8 mouse cellular contexts compared by ENCODE assay signal in genomic region chr4:135494521-135495396, GRCm38 (mm10). TPM values are rescaled to one million over a fixed set of nuclear protein-coding genes. Genes with fewer than 3 reads are reported as not detected.
DNase-seq lines count a peak whose midpoint lies in the region; ATAC-seq lines count a peak whose summit lies in the region.

Gene Stpg1 (plus strand): TSS chr4:135494790.
Gene Nipal3 (minus strand): TSS chr4:135495038.

- no peaks in the 10 kb centered on the region for H3K36me3 ChIP-seq in hindbrain, embryonic 11.5 days (ENCODE audit: control insufficient read depth, insufficient read depth, low read length)

- ATAC-seq in hindbrain, embryonic 11.5 days (ENCODE audit: low FRiP score): peak; percentile 96

- peak within 1 kb of the TSS; percentile 17 for H3K9ac ChIP-seq in hindbrain, embryonic 11.5 days (ENCODE audit: low read depth, low read length)

- DNase-seq in Muller cell, postnatal 12 days (ENCODE audit: inconsistent ontology term): peak; percentile 94
- peak; percentile 97 for DNase-seq in cerebellum, adult 9-11 months
- peak; percentile 88 to 89 for DNase-seq in frontal cortex, adult 2 months (ENCODE audit: extremely low spot score in 1 of 2, low spot score in 1 of 2)
- DNase-seq in hindbrain, embryonic 11.5 days (ENCODE audit: low spot score): peak; percentile 87
- DNase-seq in layer of hippocampus, postnatal 10 days (ENCODE audit: low spot score in 2 of 2): peak; percentile 82 to 86
- peak; percentile 94 for DNase-seq in lung, postnatal 10 days
- DNase-seq in retina, adult 2 months (ENCODE audit: low read depth, low spot score): peak; percentile 88
- DNase-seq in thymus, postnatal 36 days: peak; percentile 88 to 90

- no peaks in the 10 kb centered on the region for H3K27me3 ChIP-seq in hindbrain, embryonic 11.5 days (ENCODE audit: control insufficient read depth, insufficient read depth, low read length)

- H3K4me3 ChIP-seq in hindbrain, embryonic 11.5 days (ENCODE audit: low read depth, low read length): peak within 1 kb of the TSS; percentile 67

- peak within 1 kb of the TSS; percentile 96 for H3K4me2 ChIP-seq in hindbrain, embryonic 11.5 days (replicated peaks; ENCODE audit: low read depth, low read length)

- H3K27ac ChIP-seq in hindbrain, embryonic 11.5 days (ENCODE audit: low read depth, low read length): no peak within 1 kb of the TSS

- peaks cover 2% of the 10 kb centered on the region; the same call in 1 of the 2 replicates for H3K4me1 ChIP-seq in hindbrain, embryonic 11.5 days (replicated peaks; ENCODE audit: control insufficient read depth, insufficient read depth, low read length)

- under 1% methylated on average over 53 of the region's 53 CpGs for WGBS in hindbrain, embryonic 11.5 days

- H3K9me3 ChIP-seq in hindbrain, embryonic 11.5 days (ENCODE audit: control insufficient read depth, low read length): no peaks in the 10 kb centered on the region

RNA-seq across cellular contexts. Expression of gene Stpg1, which starts in this region (rescaled TPM):
- polyA plus RNA-seq in frontal cortex, adult 2 months (2012; rRNA removed): 1.1 and 1.5 TPM in 2 replicates
- 0.79 and 1.0 TPM in 2 replicates for polyA plus RNA-seq in hindbrain, embryonic 11.5 days (2014; fragmentation: Nextera tagmentation; extraction: Ambion mirVana)
- 1 to 10 TPM; 1.1 to 2.3 TPM for total RNA-seq in layer of hippocampus, postnatal 10 days (2021)

RNA-seq across cellular contexts. Expression of gene Nipal3, which starts in this region (rescaled TPM):
- 45.5 and 49.2 TPM in 2 replicates for polyA plus RNA-seq in frontal cortex, adult 2 months (2012; rRNA removed)
- polyA plus RNA-seq in hindbrain, embryonic 11.5 days (2014; fragmentation: Nextera tagmentation; extraction: Ambion mirVana): 2.7 and 5.8 TPM in 2 replicates
- 10 to 100 TPM; 60.9 to 66.2 TPM for total RNA-seq in layer of hippocampus, postnatal 10 days (2021)
